Mouse (Mus musculus) fat pad, adult 2 months (tissue): Measurements from ENCODE around the gene Alg3.

Source experiments
- DNase-seq: peaks from one replicate; pipeline ENCODE4 v3.0.0-alpha.2; 2011; ENCODE audit warnings: low read depth, low spot score; ENCODE audit errors: extremely low read depth

The Alg3 gene

DNA sequence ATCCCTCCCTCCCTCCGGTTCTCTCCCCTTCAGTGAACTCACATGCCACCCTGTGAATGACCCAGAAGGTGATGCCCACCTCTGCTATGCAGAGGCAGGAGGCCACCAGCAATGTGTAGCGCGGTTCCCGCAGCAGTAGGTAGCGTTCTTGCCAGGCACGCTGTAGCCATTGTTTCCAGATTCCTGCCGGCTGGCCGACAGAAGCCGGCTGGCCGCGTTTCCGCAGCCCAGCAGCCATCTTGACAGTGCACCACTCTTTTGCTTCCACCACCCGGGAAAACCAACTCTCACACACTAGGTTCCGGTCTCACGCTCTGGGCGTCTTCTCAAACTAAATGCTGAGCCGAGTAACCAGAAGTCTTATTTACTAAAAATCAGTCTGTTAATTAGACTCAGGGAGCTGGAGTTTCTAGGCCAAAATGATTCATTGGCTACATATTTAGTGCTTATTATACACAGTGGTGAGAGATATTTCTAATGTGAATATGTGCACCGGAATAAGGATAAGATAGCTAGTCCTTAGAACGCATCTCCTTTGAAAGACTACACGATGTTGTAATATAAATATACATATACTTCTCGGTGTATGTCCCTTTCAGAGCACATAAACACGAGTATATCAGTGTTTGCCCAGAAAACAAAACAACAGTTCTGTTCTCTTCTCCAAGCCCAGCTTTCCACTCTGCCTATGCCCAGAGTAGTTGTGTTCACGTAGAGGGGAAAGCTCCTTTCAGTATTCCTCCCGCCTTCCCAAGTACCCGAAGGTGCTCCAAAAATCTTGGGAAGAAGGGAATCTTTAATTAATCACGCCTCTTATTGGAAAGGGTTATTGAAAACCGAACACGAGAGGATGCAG is 806 bp downstream of the Alg3 start:
- DNase-seq, result peak; percentile 16

GRCm38 (mm10) chr16:20604705-20605104 is 6.8 kb downstream of the Alg3 start:
- peak; percentile 8 for DNase-seq

DNA sequence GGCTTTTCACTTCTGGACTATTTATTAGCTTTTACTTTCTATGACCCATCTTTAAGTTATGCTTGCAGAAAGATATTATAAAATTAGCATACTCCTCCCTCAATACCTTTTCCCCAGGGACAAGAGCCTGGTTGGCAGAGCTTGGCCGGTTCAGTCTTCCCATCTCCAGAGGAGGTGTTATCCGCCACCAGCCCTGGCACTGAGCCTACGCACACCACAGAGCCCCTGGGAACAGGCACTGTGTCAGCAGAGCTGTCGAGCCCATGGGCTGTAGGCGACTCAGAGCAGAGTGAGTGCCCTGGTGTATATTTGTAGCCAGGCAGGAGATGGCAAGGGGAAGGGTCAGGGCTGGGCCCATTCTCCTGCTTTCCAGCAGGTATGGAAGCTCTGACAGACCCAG is 11.0 kb downstream of the Alg3 start:
- DNase-seq, result no peak

- DNase-seq, result no peak
Observed at GRCm38 (mm10) chr16:20596687-20597441, 14.7 kb downstream of the Alg3 start.

- DNase-seq, result no peak
Observed at GRCm38 (mm10) chr16:20595737-20596136, 15.8 kb downstream of the Alg3 start.

GRCm38 (mm10) chr16:20595060-20595673 is 16.4 kb downstream of the Alg3 start:
- DNase-seq, result no peak

- DNase-seq, result no peak
Observed at GRCm38 (mm10) chr16:20591076-20591705, 20.3 kb downstream of the Alg3 start.

- DNase-seq, result no peak
Observed at GRCm38 (mm10) chr16:20590680-20591038, 20.9 kb downstream of the Alg3 start.

GRCm38 (mm10) chr16:20589939-20590679 is 21.4 kb downstream of the Alg3 start:
- no peak for DNase-seq

- no peak for DNase-seq
Observed at GRCm38 (mm10) chr16:20589366-20589938, 22.1 kb downstream of the Alg3 start, which contains the start of gene Vwa5b2. Vwa5b2 (plus strand) TSS chr16:20589471.

GRCm38 (mm10) chr16:20565075-20565474 is 46.5 kb downstream of the Alg3 start:
- no peak for DNase-seq

GRCm38 (mm10) chr16:20557381-20557780 is 54.2 kb downstream of the Alg3 start:
- no peak for DNase-seq
